Mouse (Mus musculus) cerebellum, adult 11-12 months (tissue): Measurements from ENCODE around the gene Abca4.
"Not testable (repeated sequence)": the region's sequence is repeated elsewhere in the genome, so short reads cannot be mapped to it uniquely, and the experiment has no call there.

Experiments used
- DNase-seq: peaks from one replicate; pipeline ENCODE4 v3.0.0; 2022

The Abca4 gene

GRCm38 (mm10) chr3:122062586-122062985, 18.3 kb downstream of the Abca4 start:
- no peak for DNase-seq

- no peak for DNase-seq
Observed at GRCm38 (mm10) chr3:122064556-122065410, 20.5 kb downstream of the Abca4 start.

GRCm38 (mm10) chr3:122071769-122072168, 27.5 kb downstream of the Abca4 start:
- no peak for DNase-seq

- no peak for DNase-seq
Observed at GRCm38 (mm10) chr3:122072646-122073571, 28.7 kb downstream of the Abca4 start.

- no peak for DNase-seq
Observed at GRCm38 (mm10) chr3:122073595-122073994, 29.4 kb downstream of the Abca4 start.

- no peak for DNase-seq
Observed at GRCm38 (mm10) chr3:122074334-122074733, 30.1 kb downstream of the Abca4 start.

GRCm38 (mm10) chr3:122078141-122078540, 33.9 kb downstream of the Abca4 start:
- no peak for DNase-seq

- DNase-seq = no peak
Observed at GRCm38 (mm10) chr3:122079172-122079571, 34.9 kb downstream of the Abca4 start.

GRCm38 (mm10) chr3:122081634-122082033, 37.4 kb downstream of the Abca4 start:
- DNase-seq = not testable (repeated sequence)

GRCm38 (mm10) chr3:122082338-122082737, 38.1 kb downstream of the Abca4 start:
- no peak for DNase-seq

GRCm38 (mm10) chr3:122085157-122085989, 41.1 kb downstream of the Abca4 start:
- peak; percentile 32 for DNase-seq

GRCm38 (mm10) chr3:122088054-122088681, 43.9 kb downstream of the Abca4 start:
- DNase-seq = no peak

- no peak for DNase-seq
Observed at GRCm38 (mm10) chr3:122090338-122090737, 46.1 kb downstream of the Abca4 start.

GRCm38 (mm10) chr3:122099713-122100112, 55.5 kb downstream of the Abca4 start:
- no peak for DNase-seq

- DNase-seq = no peak
Observed at GRCm38 (mm10) chr3:122102091-122102490, 57.8 kb downstream of the Abca4 start.

GRCm38 (mm10) chr3:122103864-122104808, 59.9 kb downstream of the Abca4 start:
- peak; percentile 71 for DNase-seq

GRCm38 (mm10) chr3:122106920-122107319, 62.7 kb downstream of the Abca4 start:
- no peak for DNase-seq

GRCm38 (mm10) chr3:122107643-122108194, 63.5 kb downstream of the Abca4 start:
- no peak for DNase-seq

- DNase-seq = no peak
Observed at GRCm38 (mm10) chr3:122109461-122109860, 65.2 kb downstream of the Abca4 start.

- no peak for DNase-seq
Observed at GRCm38 (mm10) chr3:122111141-122111981, 67.1 kb downstream of the Abca4 start.
